Mouse (Mus musculus): ENCODE data around the gene Gjc2.
"Not testable (repeated sequence)": the region's sequence is repeated elsewhere in the genome, so short reads cannot be mapped to it uniquely, and the experiment has no call there.

Gene Gjc2

DNA sequence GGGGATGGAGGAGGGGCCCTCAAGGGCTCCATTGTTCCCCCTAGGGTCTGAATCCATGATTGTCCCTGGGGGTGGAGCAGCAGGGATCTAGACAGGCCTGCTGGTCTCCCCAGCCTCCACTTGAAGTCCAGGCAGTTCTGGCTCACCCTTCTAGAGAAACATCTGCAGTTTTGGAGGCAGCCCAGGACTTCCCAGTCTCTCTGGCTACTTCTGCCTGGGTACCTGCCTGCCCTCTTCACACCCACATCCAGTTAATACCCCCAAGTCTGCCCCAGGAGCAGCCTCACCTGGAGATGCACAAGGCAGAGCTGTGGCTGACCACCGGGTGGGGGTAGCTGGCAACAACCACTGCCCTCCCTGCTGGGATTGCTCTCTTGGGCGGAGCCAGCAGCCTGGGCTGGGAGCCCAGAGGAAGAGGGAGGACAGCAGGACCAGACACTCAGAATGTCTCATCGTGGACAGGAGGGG lies at the start of gene Gjc2:
TSS of gene Gjc2 (minus strand) at position 350 of the 468 bp plus-strand sequence.
- DNase-seq = peak; percentile 76

DNA sequence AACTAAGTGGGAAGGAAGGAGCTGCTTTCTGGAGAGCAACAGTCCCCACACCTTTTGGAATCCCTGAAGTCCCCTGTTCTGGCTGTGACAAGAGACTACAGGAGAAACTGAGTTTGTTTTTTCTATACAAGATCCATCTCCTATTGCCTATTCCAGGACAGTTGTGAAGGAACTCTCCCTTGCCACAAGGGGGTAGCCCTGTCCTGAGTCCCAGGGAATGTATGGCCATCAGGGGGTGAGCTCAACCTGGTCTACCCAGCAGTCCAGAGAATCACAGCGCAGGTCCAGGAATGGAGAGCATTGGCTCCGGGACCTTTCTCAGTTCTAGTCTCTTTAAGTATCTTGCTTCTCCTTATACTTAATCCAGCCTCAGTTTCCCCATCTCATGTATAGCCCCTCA lies 49.8 kb upstream of the Gjc2 start:
- DNase-seq = no peak

DNA sequence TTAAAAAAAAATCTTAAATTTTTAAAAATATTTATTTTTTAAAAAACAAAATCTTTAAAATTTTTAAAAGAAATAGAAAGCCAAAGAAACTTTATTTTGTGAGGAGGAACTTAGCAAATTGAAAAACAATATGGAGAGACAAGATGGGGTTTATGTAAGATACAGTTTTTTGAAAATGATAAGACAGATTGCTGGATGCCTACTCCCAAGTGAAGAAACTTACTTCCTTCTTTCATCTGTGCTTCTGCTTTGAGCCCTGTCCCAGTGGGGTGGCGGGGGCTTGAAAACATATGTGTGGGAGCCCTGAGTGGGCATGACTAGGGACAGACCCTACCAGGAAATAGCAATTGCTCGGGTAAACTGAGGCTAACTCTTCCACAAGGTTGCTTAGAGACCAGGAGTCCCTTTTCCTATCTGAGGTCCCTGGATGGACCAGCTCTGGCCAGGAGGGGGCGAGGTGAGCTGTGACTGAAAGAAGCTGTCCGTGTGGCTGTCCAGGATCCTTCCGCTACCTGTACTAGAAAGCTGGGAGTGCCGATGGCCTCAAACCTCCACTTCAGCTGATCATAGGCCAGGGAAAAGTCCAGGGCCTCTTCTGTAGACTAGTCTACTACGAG lies 47.2 kb upstream of the Gjc2 start:
- peak; percentile 52 for DNase-seq

DNA sequence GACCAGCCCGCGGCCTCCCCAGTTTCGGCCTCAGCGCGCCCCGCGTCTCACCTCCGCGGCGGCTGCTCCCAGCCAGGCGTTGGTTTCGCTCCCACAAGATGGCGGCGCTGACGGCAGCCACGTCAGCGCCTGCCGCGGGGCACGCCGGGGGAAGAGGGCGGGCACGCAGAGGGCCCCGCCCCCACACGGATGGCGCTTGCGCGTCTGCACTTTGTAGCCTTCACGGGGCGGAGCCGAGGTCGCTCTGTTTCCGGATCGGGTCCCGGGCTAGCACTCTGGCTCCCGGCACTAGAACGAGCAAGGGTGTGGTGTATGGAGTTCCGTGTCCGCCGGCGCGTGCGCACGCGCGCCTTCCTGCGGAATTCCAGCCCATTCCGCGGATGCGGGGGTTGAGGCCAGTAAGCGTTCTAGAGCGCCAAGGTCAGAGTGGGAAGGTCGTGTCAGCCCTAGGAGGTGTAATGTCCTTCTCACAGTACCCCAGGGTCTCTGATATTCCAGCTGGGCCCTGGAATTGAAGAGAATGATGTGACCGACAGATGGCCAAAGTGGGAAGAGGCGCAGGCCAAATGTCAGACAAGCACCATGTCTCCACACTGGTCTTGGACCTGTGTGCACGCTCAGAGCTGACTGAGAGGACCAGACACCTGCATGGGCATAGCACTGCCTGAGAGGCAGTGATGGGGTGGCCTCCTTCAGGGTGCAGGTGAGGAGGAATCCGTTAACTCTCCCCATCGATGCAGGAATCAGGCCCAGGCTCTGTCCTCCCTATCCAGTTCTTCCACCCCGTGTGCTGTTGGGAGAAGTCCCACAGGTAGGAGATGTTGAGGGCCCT lies 45.3 kb upstream of the Gjc2 start, which contains the start of gene Arf1:
TSS of gene Arf1 (minus strand) at position 149 of the 832 bp plus-strand sequence.
- peak; percentile 97 for DNase-seq

DNA sequence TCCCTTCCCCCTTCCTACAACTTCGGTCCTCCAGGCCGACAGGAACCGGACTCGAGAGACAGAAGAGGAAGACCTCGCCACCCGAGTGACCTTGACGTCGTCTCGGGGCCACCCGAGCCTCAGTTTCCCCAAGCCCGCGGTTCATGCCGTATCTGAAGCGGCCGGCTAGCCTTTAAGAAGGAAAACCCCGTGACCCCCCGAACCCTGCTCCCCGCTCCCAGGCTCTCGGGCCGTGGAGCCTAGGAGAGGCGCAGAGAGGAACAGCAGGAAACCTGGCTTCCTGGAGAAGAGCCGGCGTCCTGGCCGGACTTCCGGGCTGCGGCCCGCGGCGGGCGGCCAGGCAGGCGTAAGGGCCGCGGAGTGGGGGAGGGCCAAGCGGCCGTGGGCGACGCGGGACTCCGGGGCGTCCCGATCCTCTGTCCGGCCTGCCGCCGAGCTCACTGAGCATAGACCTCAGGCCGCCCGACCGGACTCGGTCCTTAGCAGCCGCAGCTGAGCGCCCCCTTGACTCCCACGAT lies 44.6 kb upstream of the Gjc2 start:
- no peak for DNase-seq

DNA sequence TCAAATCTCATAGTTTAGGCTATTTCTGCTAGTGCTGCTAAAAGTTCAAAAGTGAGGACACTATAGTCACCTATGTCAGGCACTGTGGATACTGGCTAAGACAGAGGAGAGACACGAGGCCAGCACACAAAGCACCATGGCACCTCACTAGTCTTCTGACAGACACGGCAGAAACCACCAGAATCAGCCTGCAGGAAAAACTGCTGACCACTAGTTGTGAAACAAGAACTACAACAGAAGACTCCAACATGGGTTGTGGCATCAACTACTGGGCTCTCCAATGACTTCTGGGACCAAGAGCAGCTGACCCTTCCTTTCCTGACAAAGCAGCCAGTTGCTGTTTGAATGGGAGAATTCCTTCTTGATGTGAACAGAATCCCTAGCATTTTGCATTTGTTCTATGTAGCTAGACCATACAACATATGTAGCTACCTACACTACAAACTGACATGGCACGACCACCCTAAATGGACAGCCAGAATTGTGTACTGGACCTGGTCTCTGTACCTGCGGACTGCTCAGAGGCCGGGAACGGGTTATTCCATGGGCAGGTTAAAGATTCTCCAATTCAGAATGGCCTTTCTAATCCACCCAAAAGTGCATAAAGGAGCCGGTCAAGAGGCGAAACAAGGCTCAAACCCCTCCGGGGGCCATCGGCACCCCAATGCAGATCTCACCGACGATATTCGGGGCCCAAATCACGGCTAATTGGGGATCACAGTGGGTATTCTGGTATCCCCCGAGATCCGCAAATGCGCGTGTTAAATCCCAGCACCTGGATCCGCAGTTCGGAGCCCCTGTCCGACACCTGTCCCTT lies 44.0 kb upstream of the Gjc2 start:
- DNase-seq = peak; percentile 49

DNA sequence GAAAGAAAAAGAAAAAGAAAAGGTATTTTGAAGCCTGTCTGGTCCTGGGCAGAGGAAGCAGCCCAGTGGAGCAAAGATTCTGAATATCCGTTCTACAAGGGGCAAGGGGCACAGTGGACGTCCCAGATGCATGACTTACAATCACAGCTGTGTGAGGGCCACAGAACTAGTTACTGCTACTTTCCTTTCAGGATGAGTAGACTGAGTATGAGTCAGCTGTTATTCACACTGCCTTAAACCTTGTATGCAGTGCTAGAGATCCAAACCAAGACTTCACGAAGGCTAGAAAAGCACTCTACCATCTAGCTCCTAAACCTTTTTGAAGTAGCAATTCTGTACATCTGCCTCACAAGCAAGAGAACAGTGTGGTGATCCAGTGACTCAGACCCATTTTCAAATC lies 43.2 kb upstream of the Gjc2 start:
- no peak for DNase-seq

DNA sequence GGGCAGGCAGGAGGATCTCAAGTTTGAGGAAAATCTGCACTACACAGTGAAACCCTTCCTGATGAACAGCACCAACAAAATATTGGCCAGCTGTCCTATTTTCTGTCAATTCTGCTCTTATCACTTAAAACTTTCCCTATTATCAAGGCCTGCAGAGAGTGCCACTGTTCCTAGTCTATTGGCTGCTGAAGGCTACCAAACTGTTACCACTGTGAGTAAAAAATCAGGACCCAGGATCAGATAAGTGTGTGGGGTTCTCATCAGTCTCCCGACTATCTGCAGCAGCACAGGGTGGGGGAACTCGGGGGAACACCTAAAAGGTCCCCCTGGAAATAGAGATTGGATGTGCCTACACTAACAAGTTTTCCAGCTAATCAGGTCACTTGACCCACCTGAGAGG lies 42.2 kb upstream of the Gjc2 start:
- DNase-seq = no peak

DNA sequence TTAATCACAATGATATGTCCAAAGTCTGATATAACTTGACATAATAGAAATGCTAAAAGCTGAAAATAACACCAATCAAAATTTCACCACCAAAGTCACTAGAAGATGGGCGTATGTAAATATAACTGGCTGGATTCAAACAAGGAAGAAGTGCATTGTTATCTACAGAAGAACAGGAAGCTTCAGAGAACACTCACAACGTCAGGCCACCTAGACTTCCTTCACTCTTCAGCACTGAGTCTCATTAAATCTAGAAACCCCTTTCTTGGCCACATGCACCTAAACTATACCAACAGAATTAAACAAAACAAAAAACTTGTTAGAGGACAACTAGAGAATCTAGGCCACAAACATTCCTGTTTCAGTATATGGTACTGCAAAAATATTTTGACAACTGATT lies 41.5 kb upstream of the Gjc2 start:
- no peak for DNase-seq

DNA sequence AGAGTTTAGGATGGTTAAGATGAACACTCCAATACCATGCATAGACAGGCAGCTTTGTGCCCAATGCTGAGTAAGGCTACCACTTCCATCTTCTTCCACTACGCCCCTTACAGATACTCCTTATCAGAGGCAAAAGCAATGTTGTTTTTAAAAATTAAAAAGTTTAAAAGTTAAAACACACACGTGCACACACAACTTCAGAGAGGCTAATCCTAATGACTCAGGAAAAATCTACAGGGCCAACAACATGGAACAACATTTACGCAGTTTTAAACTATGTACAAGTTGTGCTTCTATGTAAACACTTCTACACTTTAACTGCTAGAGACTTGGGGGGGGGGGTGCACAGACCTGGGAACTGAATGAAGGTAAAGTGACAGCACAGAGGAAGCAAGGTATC lies 41.0 kb upstream of the Gjc2 start:
- DNase-seq = no peak

DNA sequence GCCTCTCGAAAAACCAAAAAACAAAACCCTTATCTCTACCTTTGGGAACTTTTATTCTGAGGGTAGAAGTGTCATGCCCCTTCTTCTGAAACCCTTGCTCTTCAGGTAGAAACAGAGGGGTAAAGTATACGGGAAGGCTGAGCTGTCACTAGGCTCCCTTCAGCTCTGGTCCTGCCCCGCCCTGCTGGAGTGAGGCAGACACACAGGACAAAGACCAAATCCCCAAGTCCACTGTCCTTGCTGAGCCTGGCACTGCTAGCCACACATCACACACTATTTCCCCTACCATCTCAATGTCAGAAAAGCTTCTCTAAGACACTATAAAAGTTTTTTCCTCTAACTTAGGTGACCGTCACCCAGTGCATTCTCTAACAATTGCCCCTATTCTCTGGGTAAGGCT lies 39.3 kb upstream of the Gjc2 start:
- no peak for DNase-seq

DNA sequence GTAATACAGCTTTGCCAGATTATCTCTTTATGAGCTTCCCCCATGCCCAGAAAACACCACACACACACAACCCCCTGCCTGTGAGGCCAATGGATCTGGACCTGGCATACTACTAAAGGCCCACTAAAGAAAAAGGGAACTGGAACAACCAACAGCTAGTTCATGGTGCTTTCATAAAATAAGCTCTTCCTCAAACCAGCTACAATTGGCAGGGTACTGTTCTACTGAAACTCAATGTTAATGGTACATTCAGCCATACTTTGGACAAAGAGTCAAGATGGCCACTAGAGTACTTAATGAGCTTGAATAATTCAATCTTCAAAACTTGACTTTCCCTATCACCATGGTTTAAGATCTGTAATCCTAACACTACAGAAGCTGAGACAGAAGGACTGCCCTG lies 38.6 kb upstream of the Gjc2 start:
- DNase-seq = no peak

DNA sequence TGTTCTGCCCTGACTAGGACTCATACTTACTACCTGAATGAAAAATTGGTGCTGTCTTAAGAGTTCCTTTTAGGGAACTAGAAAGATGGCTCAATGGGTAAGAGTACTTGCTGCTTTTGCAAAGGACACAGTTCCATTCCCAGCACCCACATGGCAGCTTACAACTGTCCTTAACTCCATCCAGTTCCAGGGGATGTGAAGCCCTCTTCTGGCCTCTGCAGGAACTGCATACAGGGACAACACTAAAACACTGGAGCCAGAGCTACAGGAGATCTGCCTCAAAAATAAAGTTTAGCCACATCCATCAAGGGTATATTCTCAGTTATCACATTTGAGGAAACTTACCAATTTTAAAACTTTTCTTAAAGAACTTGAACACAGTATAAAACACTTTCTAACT lies 36.1 kb upstream of the Gjc2 start:
- no peak for DNase-seq

DNA sequence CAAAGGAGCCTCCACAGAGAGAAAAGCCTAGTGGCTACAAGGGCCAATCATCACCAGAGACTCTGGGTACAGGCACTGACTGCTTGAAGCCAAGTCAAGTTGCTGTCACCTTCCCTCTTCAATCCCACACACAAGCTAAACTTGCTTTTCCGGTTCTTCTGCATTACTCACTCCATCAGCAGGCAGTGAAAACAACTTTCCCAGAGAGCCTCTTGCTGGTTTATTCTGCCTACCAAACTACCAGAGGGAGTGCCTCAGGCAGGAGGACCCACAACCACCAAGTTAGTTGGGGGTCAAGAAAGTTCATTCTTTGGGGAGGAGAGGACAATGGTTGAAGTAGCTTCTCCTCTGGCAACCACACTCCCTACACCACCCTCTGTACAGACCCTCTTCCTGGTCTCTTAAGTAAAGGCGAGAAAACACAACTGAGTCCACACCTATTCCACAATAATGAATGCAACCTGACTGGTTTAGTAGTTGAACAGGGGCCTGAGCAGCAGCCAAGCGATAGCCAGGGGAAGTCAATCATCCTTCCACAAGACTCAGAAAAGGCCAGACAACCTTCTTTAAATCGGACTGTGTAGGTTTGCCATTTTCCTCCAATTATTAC lies 35.5 kb upstream of the Gjc2 start:
- DNase-seq = no peak

DNA sequence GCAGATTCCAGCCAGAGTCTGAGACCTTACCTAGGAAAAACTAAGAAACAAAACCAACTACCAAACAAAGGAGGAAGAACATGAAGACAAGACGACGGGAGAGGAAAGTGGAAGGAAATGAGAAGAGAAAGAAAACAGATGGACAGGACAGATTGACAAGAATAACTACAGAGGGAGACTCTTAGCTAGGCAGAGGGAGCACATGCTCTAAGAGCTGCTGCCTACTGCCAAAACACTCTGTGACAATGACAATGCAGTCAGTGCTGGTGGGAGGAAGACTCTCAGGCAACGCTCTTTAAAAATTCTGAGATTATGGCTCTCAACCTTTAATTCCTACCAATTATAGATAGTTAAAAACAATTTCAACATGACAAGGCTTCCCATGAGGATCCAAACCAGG lies 33.9 kb upstream of the Gjc2 start:
- DNase-seq = peak; percentile 76

DNA sequence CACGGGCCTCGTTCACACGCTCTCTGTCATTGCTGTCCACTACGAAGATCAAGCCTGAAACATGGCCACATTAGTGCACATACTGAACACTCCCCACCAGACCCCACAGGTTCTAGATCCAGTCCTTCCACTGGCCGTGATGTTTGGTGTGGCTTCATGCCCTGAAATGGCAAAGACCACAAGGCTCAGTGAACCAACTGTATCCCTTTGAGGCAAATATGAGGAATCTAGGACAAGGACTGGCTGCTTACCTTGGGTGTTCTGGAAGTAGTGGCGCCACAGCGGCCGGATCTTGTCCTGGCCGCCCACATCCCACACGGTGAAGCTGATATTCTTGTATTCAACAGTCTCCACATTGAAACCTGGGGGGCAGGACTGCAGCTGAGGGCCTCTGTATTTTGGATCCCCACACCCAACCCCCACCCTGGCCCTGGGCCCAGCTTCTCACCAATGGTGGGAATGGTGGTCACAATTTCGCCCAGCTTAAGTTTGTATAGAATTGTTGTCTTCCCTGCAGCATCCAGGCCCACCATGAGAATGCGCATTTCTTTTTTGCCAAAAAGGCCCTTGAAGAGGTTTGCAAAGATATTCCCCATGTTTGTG lies 30.0 kb upstream of the Gjc2 start:
- no peak for DNase-seq

DNA sequence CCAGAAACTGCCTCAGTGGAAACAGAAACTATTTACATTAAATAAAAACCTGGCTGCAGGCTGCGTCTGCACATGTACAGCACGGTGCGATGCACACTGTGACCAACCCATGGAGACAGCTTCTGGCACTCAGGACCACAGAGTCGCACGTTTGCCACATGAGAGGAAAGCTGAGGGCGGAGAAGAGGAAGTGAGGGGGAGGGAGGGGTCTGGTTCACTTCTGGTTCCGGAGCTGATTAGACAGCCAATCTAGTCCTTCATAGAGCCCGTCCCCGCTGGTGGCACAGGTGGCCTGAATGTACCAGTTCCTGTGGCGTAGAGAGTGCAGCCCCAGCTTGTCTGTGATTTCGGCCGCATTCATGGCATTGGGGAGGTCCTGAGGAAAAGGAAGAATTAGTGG lies 29.3 kb upstream of the Gjc2 start:
- DNase-seq = not testable (repeated sequence)

DNA sequence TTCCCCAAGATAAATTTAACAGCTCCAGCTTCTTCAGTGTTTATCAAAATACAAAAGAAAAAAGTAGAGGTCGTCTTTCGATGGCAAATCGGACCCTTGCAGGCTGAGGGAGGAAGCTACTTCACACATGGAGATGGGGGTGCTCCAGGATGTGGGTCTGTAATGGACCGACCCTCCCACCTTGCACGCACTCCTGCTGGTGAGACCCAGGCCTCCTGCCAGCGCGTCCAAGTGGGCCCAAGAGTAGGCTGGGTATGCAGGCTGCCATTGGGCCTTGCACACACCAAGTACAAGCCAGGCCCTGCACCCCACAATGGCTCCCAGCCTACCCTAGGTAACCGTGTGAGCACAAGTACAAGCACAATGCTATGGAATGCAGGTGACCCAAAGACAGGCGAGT lies 28.5 kb upstream of the Gjc2 start:
- DNase-seq = not testable (repeated sequence)

DNA sequence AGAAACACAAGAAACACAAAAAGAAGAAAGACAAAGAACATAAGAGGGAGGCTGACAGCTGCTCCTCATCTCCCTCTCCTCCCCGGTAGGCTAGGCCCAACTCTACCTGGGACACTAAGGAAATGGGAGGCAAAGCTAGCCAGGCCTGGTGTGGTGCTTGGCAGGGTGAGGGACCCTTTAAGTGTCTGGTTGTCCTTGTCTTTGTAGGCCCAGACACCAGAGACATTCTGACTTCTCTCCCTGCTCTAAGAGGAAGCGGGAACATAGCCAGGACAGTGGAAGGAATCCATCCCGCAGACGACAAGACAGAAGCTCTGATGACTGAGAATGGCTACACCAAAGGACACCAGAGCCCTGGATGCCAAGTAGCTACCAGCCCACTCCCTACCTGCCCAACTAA lies 27.0 kb upstream of the Gjc2 start:
- DNase-seq = no peak

DNA sequence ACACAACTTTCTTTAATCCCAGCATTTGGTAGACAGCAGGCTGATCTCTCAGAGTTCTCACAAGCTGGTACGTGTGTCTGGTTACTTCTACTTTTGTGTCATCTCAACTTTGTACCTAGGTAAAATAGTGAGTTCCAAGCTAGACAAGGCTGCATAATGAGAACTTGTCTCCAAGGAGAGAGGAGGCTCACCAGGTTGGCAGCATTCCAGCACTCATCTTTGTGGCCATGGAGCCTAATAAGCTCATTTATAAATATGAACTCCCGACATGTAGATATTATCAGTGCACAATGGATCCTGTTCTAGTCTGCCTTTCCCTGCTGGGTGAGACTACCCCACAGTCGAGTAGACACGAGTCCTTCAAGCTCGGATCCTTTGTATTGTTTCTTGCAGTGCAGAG lies 26.6 kb upstream of the Gjc2 start:
- no peak for DNase-seq

DNA sequence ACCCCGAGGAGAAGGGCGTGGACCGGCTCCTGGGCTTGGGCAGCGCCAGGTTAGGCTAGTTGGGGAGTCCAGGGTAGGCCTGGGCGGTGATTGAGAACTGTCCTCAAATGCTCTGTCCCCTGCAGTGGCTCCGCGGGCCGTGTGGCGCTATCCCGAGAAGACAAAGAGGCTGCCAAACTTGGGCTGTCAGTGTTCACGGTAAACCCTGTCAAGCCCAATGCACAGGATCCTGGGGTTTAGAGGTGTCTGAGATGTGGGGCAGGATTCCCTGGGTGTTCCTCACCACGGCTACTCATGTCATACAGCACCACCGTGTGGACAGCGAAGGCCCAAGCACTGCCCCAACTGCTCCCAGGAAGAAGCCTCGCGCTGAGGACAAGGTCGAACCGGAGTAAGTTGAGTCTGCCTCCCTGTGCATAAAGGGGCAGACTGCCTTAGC lies 26.0 kb upstream of the Gjc2 start:
- DNase-seq = peak; percentile 71

DNA sequence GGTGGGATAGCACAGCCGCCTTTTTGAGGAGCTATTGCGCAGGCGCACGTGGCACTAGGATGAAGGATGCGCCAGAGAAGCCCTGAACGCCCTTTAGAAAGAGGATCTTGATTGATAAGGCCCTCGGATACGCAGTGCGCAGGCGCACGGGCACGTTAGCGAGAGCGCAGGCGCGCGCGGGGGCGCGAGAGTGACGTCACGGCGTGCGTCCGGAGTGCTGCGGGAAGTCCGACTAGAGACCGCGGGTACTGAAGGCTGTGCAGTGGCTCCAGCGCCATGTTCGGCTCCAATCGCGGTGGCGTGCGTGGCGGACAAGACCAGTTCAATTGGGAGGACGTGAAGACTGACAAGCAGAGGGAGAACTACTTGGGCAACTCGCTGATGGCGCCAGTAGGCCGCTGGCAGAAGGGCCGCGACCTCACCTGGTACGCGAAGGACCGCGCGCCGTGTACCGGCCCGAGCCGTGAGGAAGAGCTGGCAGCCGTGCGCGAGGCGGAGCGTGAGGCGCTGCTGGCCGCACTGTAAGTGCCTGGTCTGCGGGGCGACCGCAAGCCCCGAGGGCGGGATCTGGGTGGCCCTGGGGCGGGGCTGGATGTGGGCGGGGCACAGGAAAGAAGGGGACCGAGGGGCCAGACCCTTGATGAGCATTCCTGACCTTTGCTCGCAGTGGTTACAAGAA lies 25.3 kb upstream of the Gjc2 start, which contains the start of gene 2310033P09Rik:
TSS of gene 2310033P09Rik (plus strand) at position 169 of the 679 bp plus-strand sequence.
- DNase-seq = peak; percentile 96
